Mouse (Mus musculus) retina, adult 2 months (tissue): ENCODE measurements around the gene Scgb2b7.
"Not testable (repeated sequence)": the region's sequence is repeated elsewhere in the genome, so short reads cannot be mapped to it uniquely, and the experiment has no call there.

Source experiments
- DNase-seq: peaks from one replicate; pipeline ENCODE4 v3.0.0-alpha.2; 2012; ENCODE audit warnings: low read depth, low spot score

The Scgb2b7 gene

DNA sequence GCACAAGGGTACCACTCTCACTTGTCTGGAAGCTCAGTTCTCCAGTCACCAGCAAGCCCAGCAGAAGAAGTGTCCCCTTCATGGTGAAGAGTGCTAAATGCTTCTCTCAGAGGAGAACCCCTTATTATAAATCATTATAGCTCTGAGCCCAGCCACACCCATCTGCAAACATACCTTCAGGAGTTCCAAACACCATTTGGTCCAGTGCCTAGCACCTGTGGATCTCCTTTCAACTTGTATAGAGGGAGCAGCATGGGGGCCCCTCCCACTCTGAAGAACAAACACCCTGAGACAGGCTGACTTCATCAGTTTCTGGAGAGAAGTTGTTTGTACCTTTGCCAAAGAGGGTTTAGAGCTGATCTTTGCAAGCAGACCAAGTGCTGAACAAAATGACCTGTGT is at the start of gene Scgb2b7:
Scgb2b7 (minus strand) TSS at position 101 of the 400 bp plus-strand sequence.
- DNase-seq: not testable (repeated sequence)

DNA sequence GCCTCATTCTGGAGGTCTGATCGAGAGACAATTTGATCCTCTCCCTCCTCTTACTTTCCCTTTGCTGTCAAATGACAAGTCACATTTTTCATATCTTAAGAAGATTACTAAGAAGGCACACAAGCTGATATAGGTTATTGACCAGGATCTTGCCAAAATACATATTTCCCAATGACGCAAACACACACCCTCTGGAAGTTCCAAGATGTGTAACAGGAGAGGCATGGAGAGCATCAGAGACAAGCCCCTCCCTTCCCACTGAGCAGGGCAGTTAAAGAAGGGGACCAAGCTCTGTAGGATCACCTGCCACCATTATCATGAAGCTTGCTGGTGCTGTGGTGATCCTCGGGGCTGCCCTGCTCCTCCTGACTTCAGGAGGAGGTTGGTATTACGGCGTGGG is 6.8 kb upstream of the Scgb2b7 start, which contains the start of gene Scgb1b7:
Scgb1b7 (plus strand) TSS at position 301 of the 400 bp plus-strand sequence.
- DNase-seq: not testable (repeated sequence)
